Mouse (Mus musculus) heart, postnatal 0 days (tissue): ENCODE measurements around the gene Zic4.

ENCODE experiments used
- CTCF ChIP-seq: IDR thresholded peaks from 2 replicates; pipeline ENCODE4 v1.5.1; 2016; ENCODE audit warnings: antibody characterized with exemption, control low read depth, low read depth
- EP300 ChIP-seq: IDR thresholded peaks from 2 replicates; pipeline ENCODE4 v1.6.1; 2016; ENCODE audit warnings: antibody characterized with exemption, low read depth

- no peak for TF ChIP-seq CTCF
- TF ChIP-seq EP300: no peak
Measured at GRCm38 (mm10) chr9:91357321-91357720, 4.9 kb upstream of the Zic4 start.
